Mouse (Mus musculus) liver, adult (tissue): ENCODE measurements around the gene Asgr1.

Source experiments
- GATA4 ChIP-seq: IDR thresholded peaks from 2 replicates; pipeline ENCODE4 v1.6.1; 2014; ENCODE audit warnings: mild to moderate bottlenecking, low read length; ENCODE audit not compliant: insufficient replicate concordance

The Asgr1 gene

DNA sequence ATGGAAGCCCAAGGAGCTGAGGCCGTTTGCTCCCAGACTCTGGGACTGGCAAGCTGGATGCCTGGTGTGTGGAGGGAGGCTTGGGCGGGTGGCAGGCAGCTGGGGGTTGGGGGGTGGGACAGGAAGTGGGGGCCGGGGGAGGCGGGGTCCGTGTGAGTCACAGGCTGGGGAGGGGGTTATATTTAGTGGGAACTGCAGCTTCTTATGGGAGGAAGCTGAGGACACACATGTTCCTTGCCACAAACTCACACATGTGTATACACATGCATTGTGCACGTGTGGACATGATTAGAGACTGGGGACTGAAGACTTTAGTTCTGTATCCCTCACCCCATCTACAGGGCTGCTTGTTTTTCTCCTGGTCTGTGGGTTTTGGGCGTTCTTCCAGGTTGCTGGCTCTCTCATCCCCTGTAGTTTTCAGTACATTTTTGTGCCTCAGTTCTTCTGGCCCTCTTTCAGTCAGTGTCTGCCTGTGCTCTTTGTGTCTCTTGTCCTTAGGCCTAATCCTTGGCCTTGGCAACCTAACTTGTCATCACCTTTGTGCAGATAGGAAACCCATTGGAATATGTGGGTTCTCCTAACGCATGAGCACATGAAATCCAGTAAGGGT lies 33.8 kb upstream of the Asgr1 start:
- no peak for TF ChIP-seq GATA4

DNA sequence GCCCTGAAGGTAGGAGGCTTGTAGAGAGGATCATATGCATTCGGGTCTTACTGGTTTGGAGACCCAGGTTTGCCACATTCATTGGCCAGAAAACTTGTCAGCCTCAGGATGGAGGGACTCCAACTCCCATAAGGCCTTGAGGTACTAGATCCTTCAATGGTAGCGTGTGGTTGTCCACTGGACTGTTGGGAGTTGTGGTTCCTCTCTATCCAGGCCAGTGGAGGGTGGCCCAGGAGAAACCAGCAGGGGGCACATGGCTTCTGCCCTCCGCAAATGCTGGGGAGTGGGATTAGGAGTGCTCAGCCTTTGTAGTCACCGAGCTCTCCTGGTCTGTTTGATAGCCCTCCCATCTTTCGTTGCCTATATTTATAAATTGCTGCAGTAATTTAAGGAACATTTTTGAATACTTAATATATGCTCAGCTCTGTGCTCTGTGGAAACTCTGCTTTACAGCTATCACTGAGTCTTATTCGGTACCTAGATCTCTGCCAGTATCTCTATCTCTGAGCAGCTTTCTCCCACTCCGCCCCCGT lies 33.1 kb upstream of the Asgr1 start:
- no peak for TF ChIP-seq GATA4

DNA sequence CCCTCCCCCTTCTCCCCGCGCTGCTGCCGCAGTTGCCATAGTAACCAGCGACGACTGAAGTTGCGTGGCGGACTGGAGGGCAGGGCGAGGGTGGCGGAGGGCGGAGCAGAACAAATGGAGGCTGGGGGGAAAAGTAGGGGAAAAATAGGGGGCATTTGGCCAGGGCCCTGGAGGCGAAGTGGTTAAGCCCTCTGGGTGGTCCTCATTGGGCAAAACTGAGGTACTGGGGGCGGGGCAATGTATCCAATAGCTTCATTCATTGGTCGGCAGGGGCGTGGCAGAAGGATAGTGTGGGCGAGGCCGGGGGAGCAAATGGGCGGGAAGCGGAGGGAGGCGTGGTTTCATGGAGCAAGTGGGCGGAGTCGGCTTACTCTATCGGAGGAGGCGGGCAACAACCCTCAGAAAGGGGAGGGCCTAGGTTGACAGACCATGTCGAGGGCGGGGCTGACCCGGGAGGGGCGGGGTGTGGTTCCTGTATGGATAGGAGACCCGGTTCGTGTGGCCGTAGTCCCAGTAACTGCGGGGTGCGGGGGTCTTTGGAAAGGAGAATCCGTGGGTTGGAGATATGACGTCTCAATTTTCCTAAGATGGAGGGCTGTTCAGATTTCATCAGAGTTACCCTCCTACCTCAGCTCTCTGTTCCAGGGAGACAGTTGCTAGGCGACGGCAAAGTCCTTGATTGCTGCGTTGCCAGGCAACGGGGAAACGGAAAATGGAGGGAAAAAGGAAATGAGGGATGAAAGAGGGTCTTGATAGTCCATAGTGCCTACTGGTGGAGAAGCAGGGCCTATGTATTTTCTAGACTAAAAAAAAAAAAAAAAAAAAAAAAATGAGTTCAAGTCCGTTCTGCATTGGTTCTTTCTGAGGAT lies 32.4 kb upstream of the Asgr1 start:
- no peak for TF ChIP-seq GATA4

GRCm38 (mm10) chr11:70023481-70024150 lies 30.3 kb upstream of the Asgr1 start:
- no peak for TF ChIP-seq GATA4

DNA sequence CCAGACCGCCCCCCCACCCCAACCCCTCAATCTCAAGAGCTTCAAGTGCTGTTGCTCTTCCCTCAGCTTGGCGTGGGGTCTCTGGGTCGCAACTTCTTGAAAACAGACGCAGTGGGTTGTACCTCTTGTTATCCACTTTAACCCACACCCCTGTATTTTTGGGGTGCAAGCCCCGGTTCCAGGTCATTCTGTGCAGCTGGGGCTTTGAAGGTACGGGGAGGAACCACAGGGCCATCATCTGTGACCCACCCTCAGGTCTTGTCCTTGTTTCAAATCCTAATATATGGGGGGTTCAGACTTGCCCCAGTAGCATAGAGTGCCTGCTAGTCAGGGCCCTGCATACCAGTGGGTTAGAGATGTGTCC lies 29.8 kb upstream of the Asgr1 start:
- no peak for TF ChIP-seq GATA4

DNA sequence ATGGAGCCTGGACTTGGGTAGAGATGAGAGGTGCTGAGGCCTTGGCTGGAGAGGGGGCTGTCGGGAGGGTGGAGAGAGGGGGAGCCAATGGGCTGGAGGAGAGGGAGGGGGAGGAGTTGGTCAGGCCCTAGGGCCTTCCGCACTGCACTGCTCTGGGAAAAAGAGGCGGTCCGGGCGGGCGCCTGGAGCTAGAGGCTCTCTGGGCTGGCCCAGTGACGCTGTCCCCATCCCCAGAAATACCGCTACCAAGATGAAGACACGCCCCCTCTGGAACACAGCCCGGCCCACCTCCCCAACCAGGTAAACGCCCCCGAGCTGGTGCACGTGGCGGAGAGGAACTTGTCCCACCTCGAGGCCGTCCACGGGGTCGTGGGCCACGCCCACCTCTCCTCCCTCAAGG lies 27.2 kb upstream of the Asgr1 start:
- TF ChIP-seq GATA4, result no peak

DNA sequence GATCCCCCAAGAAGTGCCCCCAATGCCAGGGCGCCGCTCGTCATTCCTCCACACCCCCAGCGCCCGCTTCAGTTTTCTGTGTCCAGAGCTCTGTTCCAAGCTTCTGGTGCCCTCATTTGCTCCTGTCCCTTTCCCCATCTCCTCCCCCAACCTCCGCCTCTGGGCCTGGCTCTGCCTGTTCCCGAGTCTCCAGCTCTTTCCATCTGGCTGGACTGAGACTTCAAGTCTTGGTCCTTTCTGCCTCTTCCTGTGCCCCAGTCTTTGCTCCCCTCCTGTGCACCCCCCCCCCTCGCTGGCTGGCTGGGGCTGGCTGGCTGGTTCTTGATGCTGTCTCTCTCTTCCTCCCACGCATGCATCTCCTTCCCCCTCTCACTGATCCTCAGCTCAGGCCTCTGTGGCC lies 26.5 kb upstream of the Asgr1 start:
- no peak for TF ChIP-seq GATA4

- no peak for TF ChIP-seq GATA4
Observed at GRCm38 (mm10) chr11:70028401-70029129, 25.3 kb upstream of the Asgr1 start.

DNA sequence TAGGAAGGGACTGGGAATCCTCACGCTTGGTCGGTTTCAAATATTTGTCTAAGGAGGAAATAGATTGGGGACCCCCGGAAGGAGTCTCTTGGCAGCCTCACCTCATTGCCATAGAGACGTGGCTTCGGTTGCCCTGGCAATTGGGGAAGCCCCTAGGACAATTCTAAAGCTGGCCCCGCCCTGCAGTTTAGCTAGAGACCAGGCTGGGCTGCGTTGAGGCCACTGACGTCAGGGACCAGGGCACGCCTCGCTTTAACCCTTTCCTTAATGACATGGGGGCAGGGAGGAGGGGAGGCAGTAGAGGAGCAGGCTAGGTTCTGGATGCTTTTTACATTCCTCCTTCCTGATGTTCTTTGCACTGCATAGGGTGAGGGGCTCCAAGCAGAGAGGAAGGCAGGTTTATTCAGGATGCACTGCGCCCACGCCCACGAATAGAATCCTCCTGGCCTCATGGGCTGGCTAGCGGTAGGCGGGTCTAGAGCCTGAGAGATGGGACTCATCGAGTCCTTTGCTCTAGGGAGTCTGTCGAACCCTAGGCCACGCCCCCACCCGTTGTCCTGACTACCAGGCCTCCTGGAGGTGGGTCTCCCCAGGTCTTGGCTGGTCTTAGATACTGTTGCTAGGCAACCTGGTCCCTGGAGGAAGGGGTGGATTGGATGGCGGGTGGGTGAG lies 24.6 kb upstream of the Asgr1 start:
- no peak for TF ChIP-seq GATA4

GRCm38 (mm10) chr11:70029829-70030550 lies 23.9 kb upstream of the Asgr1 start:
- no peak for TF ChIP-seq GATA4

DNA sequence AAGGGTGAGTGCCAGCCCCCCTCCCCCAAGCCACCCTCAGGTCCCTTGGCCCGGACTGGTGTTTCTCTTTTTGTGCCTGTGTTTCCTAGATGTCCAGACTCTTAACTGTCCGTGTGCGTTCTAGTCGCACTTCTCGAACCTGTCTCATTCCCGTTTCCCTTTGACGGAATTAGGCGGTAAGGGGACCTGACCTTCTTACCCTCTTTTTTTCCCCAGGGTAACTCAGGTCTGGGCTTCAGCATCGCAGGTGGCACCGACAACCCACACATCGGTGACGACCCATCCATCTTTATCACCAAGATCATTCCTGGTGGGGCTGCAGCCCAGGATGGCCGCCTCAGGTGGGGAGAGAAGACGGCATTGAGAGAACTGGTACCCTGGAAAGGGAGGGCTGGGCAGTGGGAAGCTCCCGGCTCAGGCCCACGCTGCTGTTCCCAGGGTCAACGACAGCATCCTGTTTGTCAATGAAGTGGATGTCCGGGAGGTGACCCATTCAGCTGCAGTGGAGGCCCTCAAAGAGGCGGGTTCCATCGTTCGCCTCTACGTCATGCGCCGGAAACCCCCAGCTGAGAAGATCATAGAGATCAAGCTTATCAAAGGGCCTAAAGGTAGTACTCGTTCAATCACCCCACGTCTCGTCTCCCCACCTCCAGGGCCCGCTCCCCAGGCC lies 23.1 kb upstream of the Asgr1 start:
- no peak for TF ChIP-seq GATA4

GRCm38 (mm10) chr11:70031321-70031670 lies 22.6 kb upstream of the Asgr1 start:
- no peak for TF ChIP-seq GATA4

DNA sequence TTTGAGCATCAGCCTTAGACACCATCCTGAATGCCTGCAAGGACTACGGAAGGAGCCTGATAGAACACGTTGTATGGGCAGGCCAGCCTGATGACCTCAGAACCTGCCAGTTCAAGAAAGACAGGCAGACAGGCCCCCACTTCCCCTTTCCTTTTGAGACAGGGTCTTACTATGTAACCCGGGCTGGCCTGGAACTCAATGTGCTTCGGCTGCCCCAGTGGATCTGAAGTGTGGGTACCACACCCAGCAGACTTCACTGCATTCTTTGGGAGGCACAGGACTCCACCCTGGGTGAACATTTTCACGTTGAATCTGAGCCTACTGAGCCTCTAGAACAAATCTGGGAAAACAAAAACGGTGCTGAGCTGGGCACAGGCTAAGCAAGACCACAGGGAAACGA lies 15.7 kb upstream of the Asgr1 start:
- TF ChIP-seq GATA4, result no peak

DNA sequence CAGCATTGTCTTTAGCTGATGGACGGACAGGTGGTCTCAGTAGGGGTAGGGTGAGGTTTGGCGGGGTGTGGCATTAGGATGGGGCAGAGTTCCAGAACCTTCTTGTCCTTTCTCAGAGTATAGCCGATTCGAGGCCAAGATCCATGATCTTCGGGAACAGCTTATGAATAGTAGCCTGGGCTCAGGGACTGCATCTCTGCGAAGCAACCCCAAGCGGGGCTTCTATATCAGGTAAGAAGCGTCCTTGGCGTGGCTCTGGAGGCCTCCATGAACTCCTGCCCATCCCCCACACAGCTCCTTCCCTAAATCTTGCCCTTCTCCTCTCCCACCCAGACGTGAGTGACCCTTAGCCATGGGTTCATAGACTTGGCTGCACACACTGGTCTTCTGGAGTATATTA lies 14.3 kb upstream of the Asgr1 start:
- TF ChIP-seq GATA4, result no peak
